Mouse (Mus musculus): Measurements from ENCODE around the gene Zfp654. TPM values are rescaled to one million over a fixed set of nuclear protein-coding genes. Genes with fewer than 3 reads are reported as not detected.
A peak's percentile ranks its signal among the peaks of the same experiment; 100 is the strongest.

Zfp654 gene
- polyA plus RNA-seq, 1 experiment from 2014 or later: 6.8 TPM

DNA sequence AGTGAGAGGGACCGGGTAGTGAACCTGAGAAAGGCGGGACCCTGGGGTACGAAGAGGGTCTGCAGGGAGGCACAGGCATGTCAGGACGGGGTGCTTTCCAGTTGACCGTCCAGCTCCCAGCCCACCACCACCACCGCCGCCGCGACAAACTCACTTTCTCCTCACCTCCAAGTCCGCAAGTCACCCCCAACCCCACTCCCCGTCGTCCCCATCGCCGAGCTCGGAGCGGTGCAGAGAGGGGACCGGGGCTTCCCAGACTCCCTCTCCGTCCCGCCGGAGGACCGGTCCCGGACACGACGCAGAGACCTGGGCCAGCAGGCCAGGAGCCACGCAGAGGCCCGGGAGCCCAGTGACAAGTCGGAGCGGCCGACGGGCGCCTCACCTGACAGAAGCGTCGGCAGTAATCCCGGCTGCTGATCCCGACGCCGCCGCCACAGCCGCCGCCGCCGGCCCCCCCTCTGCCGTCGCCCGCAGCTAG, 328 bp downstream of the Zfp654 start:
- Histone ChIP-seq H3K4me1 (peaks cover 26% of the 10 kb centered on the region), H3K27ac (peak overlapping the region; percentile 94), H3K36me3 (peaks cover 19% of the 10 kb centered on the region), H3K9me3 (no peaks in the 10 kb centered on the region; the same call in 1 of the 2 replicates), H3K4me3 (peak overlapping the region; percentile 97), H3K27me3 (no peaks in the 10 kb centered on the region), H3K4me2 (replicated peaks) (peak overlapping the region; percentile 96), H3K9ac (peak overlapping the region; percentile 92)
- peak; percentile 37 for ATAC-seq (ENCODE audit: low FRiP score, low read depth)
- WGBS: 0% methylated on average over 44 of the region's 45 CpGs

- ATAC-seq (ENCODE audit: low FRiP score, low read depth): no peak
- 3% methylated on average over 16 of the region's 16 CpGs for WGBS
- Histone ChIP-seq H3K9me3 (no peaks in the 10 kb centered on the region), H3K27me3 (no peaks in the 10 kb centered on the region), H3K9ac (peak overlapping the region; percentile 92), H3K27ac (peak overlapping the region; percentile 94), H3K4me3 (peak overlapping the region; percentile 97), H3K36me3 (peaks cover 15% of the 10 kb centered on the region), H3K4me1 (peaks cover 26% of the 10 kb centered on the region), H3K4me2 (replicated peaks) (peak overlapping the region; percentile 96)
Observed at GRCm38 (mm10) chr16:64850287-64851084, 966 bp downstream of the Zfp654 start.

GRCm38 (mm10) chr16:64845947-64846346, 5.5 kb downstream of the Zfp654 start:
- Histone ChIP-seq H3K27me3 (no peaks in the 10 kb centered on the region), H3K27ac (no peak overlapping the region), H3K4me3 (no peak overlapping the region), H3K4me2 (replicated peaks) (no peak overlapping the region), H3K4me1 (peaks cover 10% of the 10 kb centered on the region), H3K9me3 (no peaks in the 10 kb centered on the region), H3K9ac (no peak overlapping the region), H3K36me3 (0 out of 2 replicates have a peak, but pooled peaks cover 2% of the 10 kb centered on the region)
- ATAC-seq (ENCODE audit: low FRiP score, low read depth): no peak
- 89% methylated on average over 8 of the region's 8 CpGs for WGBS

GRCm38 (mm10) chr16:64842374-64842729, 9.1 kb downstream of the Zfp654 start:
- Histone ChIP-seq H3K9me3 (no peaks in the 10 kb centered on the region), H3K27me3 (no peaks in the 10 kb centered on the region), H3K4me1 (no peaks in the 10 kb centered on the region), H3K4me3 (no peak overlapping the region), H3K9ac (no peak overlapping the region), H3K27ac (no peak overlapping the region), H3K4me2 (replicated peaks) (no peak overlapping the region), H3K36me3 (0 out of 2 replicates have a peak, but pooled peaks cover 2% of the 10 kb centered on the region)
- WGBS: 98% methylated on average over 3 of the region's 3 CpGs
- no peak for ATAC-seq (ENCODE audit: low FRiP score, low read depth)

GRCm38 (mm10) chr16:64841481-64842373, 9.7 kb downstream of the Zfp654 start:
- no peak overlapping the region for H3K27ac ChIP-seq
- no peak overlapping the region for H3K9ac ChIP-seq
- H3K4me1 ChIP-seq: no peaks in the 10 kb centered on the region
- H3K27me3 ChIP-seq: no peaks in the 10 kb centered on the region
- no peak overlapping the region for H3K4me2 ChIP-seq (replicated peaks)
- H3K4me3 ChIP-seq: no peak overlapping the region
- 84% methylated on average over 5 of the region's 5 CpGs for WGBS
- ATAC-seq (ENCODE audit: low FRiP score, low read depth): no peak
- 0 out of 2 replicates have a peak, but pooled peaks cover 2% of the 10 kb centered on the region for H3K36me3 ChIP-seq
- H3K9me3 ChIP-seq: no peaks in the 10 kb centered on the region

GRCm38 (mm10) chr16:64836709-64837108, 14.7 kb downstream of the Zfp654 start:
- no peaks in the 10 kb centered on the region for H3K9me3 ChIP-seq
- no peak overlapping the region for H3K27ac ChIP-seq
- no peaks in the 10 kb centered on the region for H3K4me1 ChIP-seq
- no peak overlapping the region for H3K4me3 ChIP-seq
- H3K9ac ChIP-seq: no peak overlapping the region
- no peak overlapping the region for H3K4me2 ChIP-seq (replicated peaks)
- no peak for ATAC-seq (ENCODE audit: low FRiP score, low read depth)
- H3K27me3 ChIP-seq: no peaks in the 10 kb centered on the region
- 85% methylated on average over 2 of the region's 2 CpGs for WGBS
- no peaks in the 10 kb centered on the region for H3K36me3 ChIP-seq

- ATAC-seq (ENCODE audit: low FRiP score, low read depth): no peak
Observed at GRCm38 (mm10) chr16:64835996-64836545, 15.4 kb downstream of the Zfp654 start.

DNA sequence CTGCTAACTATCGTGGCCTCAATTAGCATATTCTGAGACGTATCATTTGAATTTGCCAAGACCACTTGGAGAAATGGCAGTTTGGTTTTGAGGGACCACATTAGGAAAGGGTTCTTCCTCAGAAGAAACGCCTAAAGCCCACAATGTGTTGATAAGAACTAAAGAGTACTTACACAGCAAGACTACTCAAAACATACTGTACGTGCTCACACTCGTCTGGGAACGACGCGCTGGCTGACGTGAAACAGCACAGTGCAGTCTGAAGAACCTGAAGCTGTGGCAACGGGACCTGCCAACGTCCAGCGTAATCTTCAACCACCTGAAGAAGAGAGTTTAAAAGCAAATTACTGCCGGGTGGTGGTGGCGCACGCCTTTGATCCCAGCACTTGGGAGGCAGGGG, 21.2 kb downstream of the Zfp654 start:
- Histone ChIP-seq H3K9me3 (no peaks in the 10 kb centered on the region), H3K36me3 (peaks cover 24% of the 10 kb centered on the region), H3K9ac (no peak overlapping the region), H3K27ac (no peak overlapping the region), H3K4me3 (no peak overlapping the region), H3K27me3 (no peaks in the 10 kb centered on the region), H3K4me2 (replicated peaks) (no peak overlapping the region), H3K4me1 (no peaks in the 10 kb centered on the region)
- no peak for ATAC-seq (ENCODE audit: low FRiP score, low read depth)
- 88% methylated on average over 15 of the region's 15 CpGs for WGBS

More at GRCm38 (mm10) chr16:64835996-64836545, 15.4 kb downstream of the Zfp654 start:
- Histone ChIP-seq H3K9ac (no peak overlapping the region), H3K36me3 (no peaks in the 10 kb centered on the region), H3K4me1 (no peaks in the 10 kb centered on the region), H3K4me2 (replicated peaks) (no peak overlapping the region), H3K27me3 (no peaks in the 10 kb centered on the region), H3K27ac (no peak overlapping the region), H3K9me3 (no peaks in the 10 kb centered on the region), H3K4me3 (no peak overlapping the region)
- WGBS: 75% methylated on average over 1 of the region's 1 CpGs

- Histone ChIP-seq H3K27me3 (no peaks in the 10 kb centered on the region), H3K27ac (no peak overlapping the region), H3K9ac (no peak overlapping the region), H3K4me1 (no peaks in the 10 kb centered on the region), H3K4me3 (no peak overlapping the region), H3K9me3 (no peaks in the 10 kb centered on the region), H3K36me3 (peaks cover 17% of the 10 kb centered on the region), H3K4me2 (replicated peaks) (no peak overlapping the region)
- no peak for ATAC-seq (ENCODE audit: low FRiP score, low read depth)
- 87% methylated on average over 1 of the region's 1 CpGs for WGBS
Observed at GRCm38 (mm10) chr16:64824474-64824873, 27.0 kb downstream of the Zfp654 start.

GRCm38 (mm10) chr16:64823890-64824289, 27.6 kb downstream of the Zfp654 start:
- H3K27ac ChIP-seq: no peak overlapping the region
- peaks cover 15% of the 10 kb centered on the region for H3K36me3 ChIP-seq
- H3K4me3 ChIP-seq: no peak overlapping the region
- no peak overlapping the region for H3K4me2 ChIP-seq (replicated peaks)
- no peaks in the 10 kb centered on the region for H3K9me3 ChIP-seq
- H3K27me3 ChIP-seq: no peaks in the 10 kb centered on the region
- ATAC-seq (ENCODE audit: low FRiP score, low read depth): no peak
- no peak overlapping the region for H3K9ac ChIP-seq
- 95% methylated on average over 1 of the region's 1 CpGs for WGBS
- H3K4me1 ChIP-seq: no peaks in the 10 kb centered on the region

DNA sequence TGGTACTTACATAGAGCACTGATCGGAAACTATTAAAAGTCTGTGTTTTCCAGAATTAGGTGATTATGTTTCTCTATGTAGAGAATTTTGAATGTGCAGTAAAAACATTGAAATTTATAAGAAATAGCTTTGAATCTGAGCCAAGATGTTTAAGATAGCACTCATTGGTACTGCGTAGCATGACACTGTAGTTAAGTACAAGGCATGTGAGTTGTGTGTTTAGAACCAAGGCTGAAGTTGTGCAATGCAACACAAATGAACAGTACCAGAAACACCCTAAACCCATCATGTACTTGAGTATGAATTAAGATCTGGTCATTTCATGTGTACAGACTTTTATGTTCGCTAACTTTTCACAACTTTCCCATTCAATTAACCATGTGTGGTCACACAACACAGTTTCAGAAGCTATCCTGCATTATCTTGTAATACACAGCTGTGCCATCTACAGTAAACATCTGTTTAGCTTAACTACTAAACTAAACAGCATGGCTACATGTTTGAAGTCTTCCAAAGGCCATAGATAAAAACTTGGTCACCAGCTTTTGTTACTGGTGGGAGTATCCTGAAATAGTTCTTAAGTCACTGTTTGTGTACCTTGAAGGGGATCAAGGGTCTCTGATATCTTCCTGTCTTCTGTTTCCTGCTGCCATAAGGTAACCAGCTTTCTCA, 34.2 kb downstream of the Zfp654 start:
- ATAC-seq (ENCODE audit: low FRiP score, low read depth): no peak
- Histone ChIP-seq H3K27me3 (no peaks in the 10 kb centered on the region), H3K4me3 (no peak overlapping the region), H3K9me3 (no peaks in the 10 kb centered on the region), H3K4me1 (no peaks in the 10 kb centered on the region), H3K4me2 (replicated peaks) (no peak overlapping the region), H3K36me3 (peaks cover 15% of the 10 kb centered on the region), H3K9ac (no peak overlapping the region), H3K27ac (no peak overlapping the region)
- 95% methylated on average over 3 of the region's 3 CpGs for WGBS
